Mouse (Mus musculus): Measurements from ENCODE around the gene Per2. TPM values are rescaled to one million over a fixed set of nuclear protein-coding genes. Genes with fewer than 3 reads are reported as not detected.

Gene Per2
- polyA plus RNA-seq, 1 experiment from 2014 or later, result 6.8 TPM

GRCm38 (mm10) chr1:91411631-91412285, 47.4 kb downstream of the Per2 start:
- Histone ChIP-seq H3K4me2 (peak overlapping the region; percentile 99), H3K4me3 (ENCODE audit: low read depth, low read length) (peak overlapping the region; percentile 79), H3K36me3 (ENCODE audit: control insufficient read depth, insufficient read depth, low read length) (no peaks in the 10 kb centered on the region), H3K9me3 (ENCODE audit: control insufficient read depth, low read length) (no peaks in the 10 kb centered on the region), H3K9ac (ENCODE audit: low read depth, low read length) (peak overlapping the region; percentile 90), H3K4me1 (replicated peaks; ENCODE audit: control insufficient read depth, insufficient read depth, low read length) (peaks cover 12% of the 10 kb centered on the region), H3K27ac (ENCODE audit: low read depth, low read length) (no peak overlapping the region), H3K27me3 (replicated peaks; ENCODE audit: control insufficient read depth, insufficient read depth, low read length) (no peaks in the 10 kb centered on the region)
- ATAC-seq (replicated peaks; ENCODE audit: low FRiP score), result no peak
- 69% methylated on average over 8 of the region's 8 CpGs for WGBS
- no peak for DNase-seq (ENCODE audit: low spot score)

DNA sequence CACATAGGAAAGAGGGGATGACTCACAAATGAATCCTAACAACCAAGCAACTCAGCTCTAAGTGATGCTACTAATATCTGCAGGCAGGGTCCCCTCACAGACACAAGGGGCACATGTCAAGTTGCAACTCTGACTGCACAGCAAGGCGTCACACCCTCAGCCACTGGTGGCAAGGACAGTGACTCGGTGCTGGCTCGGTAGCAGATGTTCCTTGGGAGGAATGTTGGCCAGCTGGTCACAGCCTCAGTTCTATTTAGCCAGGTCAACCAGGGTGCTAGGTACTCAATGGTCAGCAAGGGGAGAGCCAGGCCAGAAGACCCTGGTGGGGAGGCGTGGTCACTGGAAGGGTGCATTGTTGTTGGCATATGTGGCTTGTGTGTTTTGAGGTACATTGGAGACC, 51.3 kb downstream of the Per2 start:
- H3K36me3 ChIP-seq (ENCODE audit: control insufficient read depth, insufficient read depth, low read length), result no peaks in the 10 kb centered on the region
- no peak overlapping the region for H3K27ac ChIP-seq (ENCODE audit: low read depth, low read length)
- H3K4me2 ChIP-seq, result no peak overlapping the region
- no peak overlapping the region for H3K4me3 ChIP-seq (ENCODE audit: low read depth, low read length)
- DNase-seq (ENCODE audit: low spot score), result no peak
- H3K4me1 ChIP-seq (replicated peaks; ENCODE audit: control insufficient read depth, insufficient read depth, low read length), result peaks cover 7% of the 10 kb centered on the region
- no peak overlapping the region for H3K9ac ChIP-seq (ENCODE audit: low read depth, low read length)
- H3K27me3 ChIP-seq (replicated peaks; ENCODE audit: control insufficient read depth, insufficient read depth, low read length), result peaks cover 8% of the 10 kb centered on the region
- ATAC-seq (replicated peaks; ENCODE audit: low FRiP score), result no peak
- WGBS, result 67% methylated on average over 4 of the region's 4 CpGs
- H3K9me3 ChIP-seq (ENCODE audit: control insufficient read depth, low read length), result no peaks in the 10 kb centered on the region

GRCm38 (mm10) chr1:91405406-91406169, 53.5 kb downstream of the Per2 start:
- H3K4me1 ChIP-seq (replicated peaks; ENCODE audit: control insufficient read depth, insufficient read depth, low read length), result no peaks in the 10 kb centered on the region
- H3K27me3 ChIP-seq (replicated peaks; ENCODE audit: control insufficient read depth, insufficient read depth, low read length), result peaks cover 8% of the 10 kb centered on the region
- H3K4me2 ChIP-seq, result no peak overlapping the region
- no peak overlapping the region for H3K9ac ChIP-seq (ENCODE audit: low read depth, low read length)
- H3K4me3 ChIP-seq (ENCODE audit: low read depth, low read length), result no peak overlapping the region
- H3K9me3 ChIP-seq (ENCODE audit: control insufficient read depth, low read length), result no peaks in the 10 kb centered on the region
- WGBS, result 47% methylated on average over 23 of the region's 23 CpGs
- H3K36me3 ChIP-seq (ENCODE audit: control insufficient read depth, insufficient read depth, low read length), result no peaks in the 10 kb centered on the region
- no peak overlapping the region for H3K27ac ChIP-seq (ENCODE audit: low read depth, low read length)
- ATAC-seq (replicated peaks; ENCODE audit: low FRiP score) (no peak), DNase-seq (ENCODE audit: low spot score) (no peak)

DNA sequence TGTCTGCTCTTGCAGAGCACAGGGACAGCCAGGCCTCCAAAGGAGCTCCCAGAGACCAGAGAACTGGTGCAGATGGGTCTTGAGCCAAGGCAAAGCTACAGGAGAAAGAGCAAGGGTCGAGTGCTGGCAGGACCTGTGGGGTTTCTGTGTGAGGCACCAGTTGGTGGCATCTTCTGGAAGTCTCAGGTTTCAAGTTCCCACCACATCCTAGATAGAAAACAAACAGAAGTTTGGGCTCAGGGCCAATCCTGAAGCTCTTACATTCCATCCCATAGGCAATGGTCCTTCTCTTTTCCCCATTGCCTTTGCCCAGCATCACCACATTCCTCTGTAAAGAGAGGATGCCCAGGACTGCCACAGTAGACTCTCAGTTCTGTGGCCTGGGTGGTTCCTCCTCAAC, 54.1 kb downstream of the Per2 start:
- WGBS, result 30% methylated on average over 1 of the region's 1 CpGs
- H3K9ac ChIP-seq (ENCODE audit: low read depth, low read length), result no peak overlapping the region
- no peak for ATAC-seq (replicated peaks; ENCODE audit: low FRiP score)
- no peak overlapping the region for H3K4me3 ChIP-seq (ENCODE audit: low read depth, low read length)
- H3K27ac ChIP-seq (ENCODE audit: low read depth, low read length), result no peak overlapping the region
- H3K9me3 ChIP-seq (ENCODE audit: control insufficient read depth, low read length), result no peaks in the 10 kb centered on the region
- H3K36me3 ChIP-seq (ENCODE audit: control insufficient read depth, insufficient read depth, low read length), result no peaks in the 10 kb centered on the region
- H3K27me3 ChIP-seq (replicated peaks; ENCODE audit: control insufficient read depth, insufficient read depth, low read length), result peaks cover 8% of the 10 kb centered on the region
- no peaks in the 10 kb centered on the region for H3K4me1 ChIP-seq (replicated peaks; ENCODE audit: control insufficient read depth, insufficient read depth, low read length)
- no peak for DNase-seq (ENCODE audit: low spot score)
- H3K4me2 ChIP-seq, result no peak overlapping the region

- H3K4me2 ChIP-seq, result peak within 1 kb of the TSS; percentile 90
- WGBS, result under 1% methylated on average over 90 of the region's 91 CpGs
- H3K9me3 ChIP-seq (ENCODE audit: control insufficient read depth, low read length), result no peaks in the 10 kb centered on the region
- H3K36me3 ChIP-seq (ENCODE audit: control insufficient read depth, insufficient read depth, low read length), result peaks cover 18% of the 10 kb centered on the region; the same call in 1 of the 2 replicates
- H3K9ac ChIP-seq (ENCODE audit: low read depth, low read length), result peak within 1 kb of the TSS; percentile 90
- no peaks in the 10 kb centered on the region for H3K27me3 ChIP-seq (replicated peaks; ENCODE audit: control insufficient read depth, insufficient read depth, low read length)
- DNase-seq (ENCODE audit: low spot score) (peak; percentile 85), ATAC-seq (replicated peaks; ENCODE audit: low FRiP score) (peak; percentile 96)
- H3K4me3 ChIP-seq (ENCODE audit: low read depth, low read length), result peak within 1 kb of the TSS; percentile 84
- H3K4me1 ChIP-seq (replicated peaks; ENCODE audit: control insufficient read depth, insufficient read depth, low read length), result peaks cover 12% of the 10 kb centered on the region; the same call in 1 of the 2 replicates
- H3K27ac ChIP-seq (ENCODE audit: low read depth, low read length), result peak within 1 kb of the TSS; percentile 89
Observed at GRCm38 (mm10) chr1:91398260-91399062, 60.7 kb downstream of the Per2 start, which contains the start of gene Ilkap. Gene Ilkap (minus strand): TSS chr1:91398815.

DNA sequence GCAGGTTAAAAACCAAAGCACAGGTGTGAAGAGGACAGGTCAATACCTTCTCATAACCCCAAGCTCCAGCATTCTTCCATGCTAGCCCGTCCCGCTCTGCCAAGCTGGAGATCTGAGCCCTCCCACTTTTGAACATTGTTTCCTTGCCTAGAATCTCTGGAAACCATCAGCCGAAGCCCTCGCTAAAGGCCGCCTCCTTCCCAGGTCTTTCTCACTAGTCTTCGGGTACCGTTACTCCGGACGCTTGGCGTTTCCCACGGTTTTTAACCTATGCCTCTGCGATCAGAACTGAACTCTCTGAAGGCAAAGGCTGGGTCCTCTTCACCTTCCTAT, 61.2 kb downstream of the Per2 start:
- no peaks in the 10 kb centered on the region for H3K27me3 ChIP-seq (replicated peaks; ENCODE audit: control insufficient read depth, insufficient read depth, low read length)
- ATAC-seq (replicated peaks; ENCODE audit: low FRiP score) (no peak), DNase-seq (ENCODE audit: low spot score) (no peak)
- H3K36me3 ChIP-seq (ENCODE audit: control insufficient read depth, insufficient read depth, low read length), result peaks cover 18% of the 10 kb centered on the region; the same call in 1 of the 2 replicates
- peak overlapping the region; percentile 84 for H3K4me3 ChIP-seq (ENCODE audit: low read depth, low read length)
- peak overlapping the region; percentile 90 for H3K4me2 ChIP-seq
- H3K9me3 ChIP-seq (ENCODE audit: control insufficient read depth, low read length), result no peaks in the 10 kb centered on the region
- WGBS, result 1% methylated on average over 12 of the region's 12 CpGs
- H3K27ac ChIP-seq (ENCODE audit: low read depth, low read length), result peak overlapping the region; percentile 89
- H3K4me1 ChIP-seq (replicated peaks; ENCODE audit: control insufficient read depth, insufficient read depth, low read length), result peaks cover 12% of the 10 kb centered on the region; the same call in 1 of the 2 replicates
- peak overlapping the region; percentile 90 for H3K9ac ChIP-seq (ENCODE audit: low read depth, low read length)

GRCm38 (mm10) chr1:91390369-91390768, 68.8 kb downstream of the Per2 start:
- DNase-seq (ENCODE audit: low spot score) (no peak), ATAC-seq (replicated peaks; ENCODE audit: low FRiP score) (no peak)
- Histone ChIP-seq H3K4me3 (ENCODE audit: low read depth, low read length) (no peak overlapping the region), H3K9ac (ENCODE audit: low read depth, low read length) (no peak overlapping the region), H3K27ac (ENCODE audit: low read depth, low read length) (no peak overlapping the region), H3K4me2 (no peak overlapping the region), H3K27me3 (replicated peaks; ENCODE audit: control insufficient read depth, insufficient read depth, low read length) (no peaks in the 10 kb centered on the region), H3K9me3 (ENCODE audit: control insufficient read depth, low read length) (no peaks in the 10 kb centered on the region), H3K4me1 (replicated peaks; ENCODE audit: control insufficient read depth, insufficient read depth, low read length) (no peaks in the 10 kb centered on the region), H3K36me3 (ENCODE audit: control insufficient read depth, insufficient read depth, low read length) (peaks cover 44% of the 10 kb centered on the region)
- WGBS, result 91% methylated on average over 5 of the region's 5 CpGs

- WGBS, result 93% methylated on average over 4 of the region's 4 CpGs
Observed at GRCm38 (mm10) chr1:91381091-91381471, 78.0 kb downstream of the Per2 start.

More at GRCm38 (mm10) chr1:91381091-91381471, 78.0 kb downstream of the Per2 start:
- Histone ChIP-seq H3K9ac (ENCODE audit: low read depth, low read length) (no peak overlapping the region), H3K4me2 (no peak overlapping the region), H3K36me3 (ENCODE audit: control insufficient read depth, insufficient read depth, low read length) (peaks cover 61% of the 10 kb centered on the region), H3K9me3 (ENCODE audit: control insufficient read depth, low read length) (no peaks in the 10 kb centered on the region), H3K4me1 (replicated peaks; ENCODE audit: control insufficient read depth, insufficient read depth, low read length) (no peaks in the 10 kb centered on the region), H3K27ac (ENCODE audit: low read depth, low read length) (no peak overlapping the region), H3K4me3 (ENCODE audit: low read depth, low read length) (no peak overlapping the region), H3K27me3 (replicated peaks; ENCODE audit: control insufficient read depth, insufficient read depth, low read length) (no peaks in the 10 kb centered on the region)
- ATAC-seq (replicated peaks; ENCODE audit: low FRiP score) (no peak), DNase-seq (ENCODE audit: low spot score) (no peak)
